Mouse (Mus musculus) ES-E14 (cell line): ENCODE measurements around the gene Srbd1. TPM values are rescaled to one million over a fixed set of nuclear protein-coding genes. Genes with fewer than 3 reads are reported as not detected.

Experiments used
- DNase-seq: peaks from one replicate; pipeline ENCODE4 v3.0.0-alpha.2; 2013; ENCODE audit warnings: low read depth, low spot score
- H3K27ac ChIP-seq: 2 replicates; pipeline ENCODE4 v1.5.1; 2012; ENCODE audit warnings: low read depth, mild to moderate bottlenecking, low read length, moderate library complexity, mixed read lengths; ENCODE audit not compliant: poor library complexity, insufficient read depth, severe bottlenecking
- H3K36me3 ChIP-seq: 2 replicates; pipeline ENCODE4 v1.6.1; 2012; ENCODE audit warnings: mild to moderate bottlenecking, low read length, moderate library complexity, mixed read lengths; ENCODE audit not compliant: control insufficient read depth, poor library complexity, insufficient read depth, severe bottlenecking
- H3K4me1 ChIP-seq, 2 experiments: fragments of 150-350 bp in 1 of 2; sonication (generic) in 1 of 2; 2 replicates each; pipeline ENCODE4 v1.6.1; 2012; ENCODE audit warnings: low read length in 2 of 2, mild to moderate bottlenecking in 1 of 2, mixed read lengths in 1 of 2; ENCODE audit not compliant: control insufficient read depth in 2 of 2, insufficient read depth in 2 of 2, poor library complexity in 1 of 2
- H3K4me3 ChIP-seq, 2 experiments: fragments of 150-350 bp in 1 of 2; sonication (generic) in 1 of 2; 2 replicates each; pipeline ENCODE4 v1.5.1; 2012; ENCODE audit warnings: low read length in 2 of 2, low read depth in 1 of 2, mild to moderate bottlenecking in 1 of 2, mixed read lengths in 1 of 2; ENCODE audit not compliant: insufficient read depth in 1 of 2, poor library complexity in 1 of 2, severe bottlenecking in 1 of 2
- H3K9ac ChIP-seq: 2 replicates; pipeline ENCODE4 v1.6.1; 2012; ENCODE audit warnings: low read depth, mild to moderate bottlenecking, low read length, mixed read lengths; ENCODE audit not compliant: poor library complexity, insufficient read depth, severe bottlenecking
- H3K9me3 ChIP-seq: fragments of 150-350 bp; sonication (generic); 2 replicates; pipeline ENCODE4 v1.6.1; 2012; ENCODE audit warnings: low read depth, mild to moderate bottlenecking, low read length; ENCODE audit not compliant: control insufficient read depth, insufficient read depth
- CHD2 ChIP-seq: IDR thresholded peaks from 2 replicates; pipeline ENCODE4 v1.6.1; 2014; ENCODE audit warnings: mild to moderate bottlenecking, low read depth, low read length, inconsistent platforms
- HCFC1 ChIP-seq: IDR thresholded peaks from 2 replicates; pipeline ENCODE4 v1.6.1; 2012; ENCODE audit warnings: low read length, inconsistent platforms, borderline replicate concordance; ENCODE audit not compliant: insufficient read depth
- MAFK ChIP-seq: IDR thresholded peaks from 2 replicates; pipeline ENCODE4 v1.6.1; 2014; ENCODE audit warnings: mild to moderate bottlenecking, low read depth, low read length, inconsistent platforms; ENCODE audit not compliant: insufficient read depth
- ZC3H11A ChIP-seq: IDR thresholded peaks from 2 replicates; pipeline ENCODE4 v1.6.1; 2012; ENCODE audit warnings: low read depth, mild to moderate bottlenecking, inconsistent platforms, low read length, borderline replicate concordance
- ZNF384 ChIP-seq: IDR thresholded peaks from 2 replicates; pipeline ENCODE4 v1.6.1; 2012; ENCODE audit warnings: low read depth, low read length, inconsistent platforms
- in situ Hi-C, 2 experiments: fragments of 600-800 bp; cut with MboI; formaldehyde crosslinking; loops; one replicate each; pipeline ENCODE4 v1.15.1; 2025; ENCODE audit warnings: low sequenced_read_pairs in 2 of 2, inconsistent platforms in 1 of 2; ENCODE audit not compliant: unreplicated experiment in 2 of 2
- total RNA-seq: library from RNA; depleted of rRNA; stranded (reverse); fragments of 300-350 nt; gene quantifications from 2 replicates; pipeline ENCODE4 v1.2.3, GENCODE M21; 2012

Gene Srbd1
- total RNA-seq, 1 experiment, result 39.1 TPM

- H3K4me1 ChIP-seq, result peaks cover 0 to 3% of the 10 kb centered on the region in 2 experiments; a peak in 1 of 4 replicates
- H3K9me3 ChIP-seq, result no peaks in the 10 kb centered on the region
- H3K36me3 ChIP-seq, result no peaks in the 10 kb centered on the region
- DNase-seq, result no peak
- in situ Hi-C loops, result no loop called here
- TF ChIP-seq CHD2 (no peak), MAFK (no peak), ZNF384 (no peak), ZC3H11A (no peak), HCFC1 (no peak)
- H3K27ac ChIP-seq, result no peak overlapping the region
- no peak overlapping the region for H3K4me3 ChIP-seq
- no peak overlapping the region for H3K9ac ChIP-seq
Observed at GRCm38 (mm10) chr17:85978876-85979275, 166.1 kb downstream of the Srbd1 start.

DNA sequence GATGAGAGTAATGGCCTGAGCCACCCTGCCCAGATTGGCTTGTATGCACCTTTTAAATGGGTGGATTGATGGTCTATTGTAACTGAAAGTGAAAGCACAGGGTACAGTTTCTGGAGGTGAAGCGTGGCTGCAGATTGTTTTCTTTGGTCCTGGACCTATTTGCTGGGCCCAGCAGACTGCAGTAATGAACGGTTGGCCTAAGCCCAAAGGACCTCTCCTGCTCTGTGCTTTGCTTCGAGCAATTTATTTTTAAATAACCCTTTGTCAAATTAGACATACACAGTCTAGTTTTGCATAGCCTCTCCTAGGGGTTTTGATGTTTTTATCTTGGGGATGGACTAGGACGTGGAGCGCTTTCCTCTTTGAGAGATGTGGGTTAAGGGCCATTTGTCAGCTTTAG lies 169.9 kb downstream of the Srbd1 start:
- no peaks in the 10 kb centered on the region for H3K36me3 ChIP-seq
- peaks cover 0 to 3% of the 10 kb centered on the region in 2 experiments; a peak in 1 of 4 replicates for H3K4me1 ChIP-seq
- no peak overlapping the region for H3K27ac ChIP-seq
- TF ChIP-seq HCFC1, result no peak
- TF ChIP-seq ZC3H11A, result no peak
- no peak for TF ChIP-seq MAFK
- TF ChIP-seq CHD2, result no peak
- TF ChIP-seq ZNF384, result no peak
- H3K4me3 ChIP-seq, result no peak overlapping the region
- in situ Hi-C loops, result no loop called here
- H3K9me3 ChIP-seq, result no peaks in the 10 kb centered on the region
- DNase-seq, result no peak
- H3K9ac ChIP-seq, result no peak overlapping the region

DNA sequence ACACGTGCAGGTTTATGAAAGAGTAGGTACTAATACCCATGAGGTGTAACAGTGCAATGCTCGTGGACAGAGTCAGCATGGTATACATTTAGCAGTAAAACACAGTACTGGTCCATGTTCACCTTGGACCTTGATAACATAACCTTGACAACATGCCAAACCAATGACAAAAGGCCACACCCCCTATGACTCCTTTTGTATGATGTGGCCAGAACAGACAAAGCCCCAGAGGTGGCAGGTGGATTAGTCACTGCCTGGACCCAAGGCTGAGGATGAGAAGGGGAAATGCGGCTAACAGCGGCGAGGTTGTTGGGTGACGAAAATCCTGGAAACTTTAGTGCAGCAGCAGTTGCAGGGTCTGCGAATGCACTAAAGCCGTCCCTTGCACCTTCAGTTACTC lies 170.4 kb downstream of the Srbd1 start:
- no peak for DNase-seq
- Histone ChIP-seq H3K9ac (no peak overlapping the region), H3K36me3 (no peaks in the 10 kb centered on the region), H3K4me1 (peaks cover 0 to 5% of the 10 kb centered on the region in 2 experiments; a peak in 1 of 4 replicates), H3K9me3 (no peaks in the 10 kb centered on the region), H3K4me3 (no peak overlapping the region), H3K27ac (no peak overlapping the region)
- in situ Hi-C loops, result no loop called here
- TF ChIP-seq ZC3H11A, result no peak
- no peak for TF ChIP-seq MAFK
- TF ChIP-seq ZNF384, result no peak
- no peak for TF ChIP-seq HCFC1
- no peak for TF ChIP-seq CHD2

GRCm38 (mm10) chr17:85971120-85971519 lies 173.9 kb downstream of the Srbd1 start:
- H3K36me3 ChIP-seq, result no peaks in the 10 kb centered on the region
- H3K9ac ChIP-seq, result no peak overlapping the region
- no peak overlapping the region for H3K4me3 ChIP-seq
- H3K27ac ChIP-seq, result no peak overlapping the region
- DNase-seq, result no peak
- in situ Hi-C loops, result no loop called here
- TF ChIP-seq CHD2 (no peak), ZNF384 (no peak), HCFC1 (no peak), ZC3H11A (no peak), MAFK (no peak)
- no peaks in the 10 kb centered on the region for H3K9me3 ChIP-seq
- H3K4me1 ChIP-seq, result peaks cover 0 to 5% of the 10 kb centered on the region in 2 experiments; a peak in 1 of 4 replicates

GRCm38 (mm10) chr17:85961653-85962052 lies 183.3 kb downstream of the Srbd1 start:
- TF ChIP-seq HCFC1 (no peak), ZNF384 (no peak), ZC3H11A (no peak), MAFK (no peak), CHD2 (no peak)
- no peak for DNase-seq
- in situ Hi-C loops, result no loop called here

More at GRCm38 (mm10) chr17:85961653-85962052, 183.3 kb downstream of the Srbd1 start:
- no peak overlapping the region for H3K4me3 ChIP-seq
- H3K9me3 ChIP-seq, result no peaks in the 10 kb centered on the region
- no peak overlapping the region for H3K9ac ChIP-seq
- H3K36me3 ChIP-seq, result no peaks in the 10 kb centered on the region
- no peak overlapping the region for H3K27ac ChIP-seq
- no peaks in the 10 kb centered on the region for H3K4me1 ChIP-seq
